Mouse (Mus musculus) urinary bladder, adult 18-20 months (tissue): Measurements from ENCODE around the gene Dennd1a.

Experiments
- DNase-seq, 2 experiments: peaks; one replicate each; pipeline ENCODE4 v3.0.0; 2022; ENCODE audit warnings: low spot score in 2 of 2, mixed read lengths in 2 of 2

Dennd1a gene

GRCm38 (mm10) chr2:38229882-38230281, 57.3 kb downstream of the Dennd1a start:
- DNase-seq, result no peak

- DNase-seq, result no peak
Measured at GRCm38 (mm10) chr2:38223759-38224158, 63.4 kb downstream of the Dennd1a start.

GRCm38 (mm10) chr2:38221461-38221860, 65.7 kb downstream of the Dennd1a start:
- no peak for DNase-seq

GRCm38 (mm10) chr2:38220687-38221435, 66.3 kb downstream of the Dennd1a start:
- no peak for DNase-seq

GRCm38 (mm10) chr2:38219666-38220065, 67.5 kb downstream of the Dennd1a start:
- DNase-seq, result no peak

GRCm38 (mm10) chr2:38213041-38213440, 74.1 kb downstream of the Dennd1a start:
- DNase-seq, result no peak

- no peak for DNase-seq
Measured at GRCm38 (mm10) chr2:38211426-38211825, 75.8 kb downstream of the Dennd1a start.

GRCm38 (mm10) chr2:38207752-38208151, 79.4 kb downstream of the Dennd1a start:
- DNase-seq, result no peak

GRCm38 (mm10) chr2:38205281-38205680, 81.9 kb downstream of the Dennd1a start:
- no peak for DNase-seq

GRCm38 (mm10) chr2:38204696-38205095, 82.5 kb downstream of the Dennd1a start:
- no peak for DNase-seq

- no peak for DNase-seq
Measured at GRCm38 (mm10) chr2:38198072-38198471, 89.1 kb downstream of the Dennd1a start.

- no peak for DNase-seq
Measured at GRCm38 (mm10) chr2:38196199-38197060, 90.8 kb downstream of the Dennd1a start.

- no peak for DNase-seq
Measured at GRCm38 (mm10) chr2:38192007-38192406, 95.2 kb downstream of the Dennd1a start.

GRCm38 (mm10) chr2:38191601-38192000, 95.6 kb downstream of the Dennd1a start:
- DNase-seq, result no peak

GRCm38 (mm10) chr2:38186438-38186837, 100.8 kb downstream of the Dennd1a start:
- DNase-seq, result no peak

- no peak for DNase-seq
Measured at GRCm38 (mm10) chr2:38184977-38185376, 102.2 kb downstream of the Dennd1a start.

- DNase-seq, result no peak
Measured at GRCm38 (mm10) chr2:38183881-38184280, 103.3 kb downstream of the Dennd1a start.

- DNase-seq, result no peak
Measured at GRCm38 (mm10) chr2:38182283-38182682, 104.9 kb downstream of the Dennd1a start.

- DNase-seq, result no peak
Measured at GRCm38 (mm10) chr2:38177583-38177978, 109.6 kb downstream of the Dennd1a start.

GRCm38 (mm10) chr2:38176870-38177582, 110.2 kb downstream of the Dennd1a start:
- no peak for DNase-seq

GRCm38 (mm10) chr2:38175276-38175675, 111.9 kb downstream of the Dennd1a start:
- no peak for DNase-seq

GRCm38 (mm10) chr2:38168606-38169005, 118.6 kb downstream of the Dennd1a start:
- DNase-seq, result no peak
